24 mouse cellular contexts compared by ENCODE assay signal in genomic region chr3:80665105-80665504, GRCm38 (mm10).
"Had no signal": no experiment of that assay in that cellular context is flagged by ENCODE, and none has a peak within 500 bp of the region (broad histone marks: within the 10 kb centered on the region; RNA-seq: fewer than 3 reads in every experiment).

No protein-coding gene starts in this region.

- DNase-seq: kidney, adult 11 months; kidney, adult 8-10 months; kidney, postnatal 10 days; kidney, postnatal 36 days; layer of hippocampus, adult 9-11 months; liver, postnatal 0 days; lung, embryonic 14.5 days; right cerebral cortex, adult 18-20 months; right cerebral cortex, postnatal 14 days; right cerebral cortex, postnatal 4 days; thymus, adult 2 months; thymus, postnatal 14 days; thymus, postnatal 4 days had no signal

- H3K4me1 ChIP-seq: kidney, embryonic 15.5 days; limb, embryonic 12.5 days; limb, embryonic 15.5 days; midbrain, embryonic 12.5 days; neural tube, embryonic 13.5 days had no signal

- ATAC-seq: liver, postnatal 0 days; lung, postnatal 0 days had no signal

- H3K9ac ChIP-seq: kidney, embryonic 15.5 days; limb, embryonic 12.5 days; limb, embryonic 15.5 days; liver, embryonic 14.5 days; liver, postnatal 0 days; lung, embryonic 14.5 days; midbrain, embryonic 12.5 days; neural tube, embryonic 13.5 days had no signal

- H3K4me3 ChIP-seq: kidney, embryonic 15.5 days; limb, embryonic 12.5 days; limb, embryonic 15.5 days; midbrain, embryonic 12.5 days; myocyte; neural tube, embryonic 13.5 days had no signal

- H3K27me3 ChIP-seq: kidney, embryonic 15.5 days; limb, embryonic 12.5 days; limb, embryonic 15.5 days; midbrain, embryonic 12.5 days; neural tube, embryonic 13.5 days had no signal

- H3K4me2 ChIP-seq: kidney, embryonic 15.5 days; limb, embryonic 12.5 days; limb, embryonic 15.5 days; liver, embryonic 11.5 days; lung, embryonic 14.5 days; midbrain, embryonic 12.5 days; neural tube, embryonic 13.5 days had no signal

- H3K27ac ChIP-seq: kidney, embryonic 15.5 days; limb, embryonic 12.5 days; limb, embryonic 15.5 days; liver, embryonic 14.5 days; macrophage; midbrain, embryonic 12.5 days; neural tube, embryonic 13.5 days; stomach, postnatal 0 days had no signal

- H3K36me3 ChIP-seq: kidney, embryonic 15.5 days; limb, embryonic 12.5 days; limb, embryonic 15.5 days; midbrain, embryonic 12.5 days; neural tube, embryonic 13.5 days had no signal

- H3K9me3 ChIP-seq: kidney, embryonic 15.5 days; limb, embryonic 12.5 days; limb, embryonic 15.5 days; midbrain, embryonic 12.5 days; neural tube, embryonic 13.5 days had no signal
